Mouse (Mus musculus): ENCODE measurements at regions not wholly inside any gene's neighbourhood (a gene's known extent, or its start where the extent isn't known, plus 50 kb on each side); places are given as distances from the start of the nearest gene placed in this dataset.

GRCm38 (mm10) chr5:77581106-77581638 is 173.3 kb upstream of the Igfbp7 start:
- Histone ChIP-seq H3K9ac (no peak overlapping the region), H3K27ac (peak overlapping the region; percentile 49; the same call in 1 of the 2 replicates), H3K9me3 (replicated peaks) (no peaks in the 10 kb centered on the region), H3K36me3 (ENCODE audit: poor library complexity, severe bottlenecking) (no peaks in the 10 kb centered on the region), H3K4me2 (peak overlapping the region; percentile 42), H3K4me1 (peaks cover 27% of the 10 kb centered on the region), H3K27me3 (peaks cover 38% of the 10 kb centered on the region), H3K4me3 (no peak overlapping the region)
- WGBS = 26% methylated on average over 6 of the region's 6 CpGs
- ATAC-seq = peak; percentile 93

- Histone ChIP-seq H3K4me3 (no peak overlapping the region), H3K27ac (no peak overlapping the region), H3K9ac (no peak overlapping the region), H3K27me3 (peaks cover 40% of the 10 kb centered on the region), H3K36me3 (ENCODE audit: poor library complexity, severe bottlenecking) (no peaks in the 10 kb centered on the region), H3K9me3 (replicated peaks) (no peaks in the 10 kb centered on the region), H3K4me2 (no peak overlapping the region), H3K4me1 (peaks cover 27% of the 10 kb centered on the region)
- no peak for ATAC-seq
- 46% methylated on average over 20 of the region's 20 CpGs for WGBS
Measured at GRCm38 (mm10) chr5:77579826-77580745, 172.2 kb upstream of the Igfbp7 start.

GRCm38 (mm10) chr5:77576881-77577280 is 169.0 kb upstream of the Igfbp7 start:
- Histone ChIP-seq H3K4me2 (no peak overlapping the region), H3K9me3 (replicated peaks) (no peaks in the 10 kb centered on the region), H3K36me3 (ENCODE audit: poor library complexity, severe bottlenecking) (no peaks in the 10 kb centered on the region), H3K9ac (no peak overlapping the region), H3K4me3 (no peak overlapping the region), H3K27ac (no peak overlapping the region), H3K4me1 (peaks cover 22% of the 10 kb centered on the region), H3K27me3 (peaks cover 43% of the 10 kb centered on the region)
- WGBS = 91% methylated on average over 5 of the region's 5 CpGs
- no peak for ATAC-seq

GRCm38 (mm10) chr5:77575780-77576179 is 167.9 kb upstream of the Igfbp7 start:
- peaks cover 40% of the 10 kb centered on the region for H3K27me3 ChIP-seq
- no peak overlapping the region for H3K9ac ChIP-seq
- H3K27ac ChIP-seq = no peak overlapping the region
- H3K4me3 ChIP-seq = no peak overlapping the region
- no peaks in the 10 kb centered on the region for H3K9me3 ChIP-seq (replicated peaks)
- no peak overlapping the region for H3K4me2 ChIP-seq
- WGBS = 40% methylated on average over 8 of the region's 8 CpGs
- peaks cover 11% of the 10 kb centered on the region for H3K4me1 ChIP-seq
- peak; percentile 57; the same call in 1 of the 2 replicates for ATAC-seq
- H3K36me3 ChIP-seq (ENCODE audit: poor library complexity, severe bottlenecking) = no peaks in the 10 kb centered on the region

GRCm38 (mm10) chr5:77570364-77570763 is 162.5 kb upstream of the Igfbp7 start:
- ATAC-seq = no peak
- Histone ChIP-seq H3K27me3 (peaks cover 13% of the 10 kb centered on the region; the same call in 1 of the 2 replicates), H3K9me3 (replicated peaks) (no peaks in the 10 kb centered on the region), H3K36me3 (ENCODE audit: poor library complexity, severe bottlenecking) (no peaks in the 10 kb centered on the region), H3K4me1 (no peaks in the 10 kb centered on the region), H3K4me2 (no peak overlapping the region), H3K9ac (no peak overlapping the region), H3K27ac (no peak overlapping the region), H3K4me3 (no peak overlapping the region)
- 62% methylated on average over 9 of the region's 9 CpGs for WGBS

GRCm38 (mm10) chr5:77568121-77568520 is 160.3 kb upstream of the Igfbp7 start:
- H3K9me3 ChIP-seq (replicated peaks) = no peaks in the 10 kb centered on the region

GRCm38 (mm10) chr5:77552580-77552979 is 144.7 kb upstream of the Igfbp7 start:
- ATAC-seq = 0 out of 2 replicates have a peak, but pooled peaks have one; percentile 43
- Histone ChIP-seq H3K9ac (no peak overlapping the region), H3K4me3 (no peak overlapping the region), H3K36me3 (ENCODE audit: poor library complexity, severe bottlenecking) (no peaks in the 10 kb centered on the region), H3K9me3 (replicated peaks) (no peaks in the 10 kb centered on the region), H3K27me3 (peaks cover 5% of the 10 kb centered on the region; the same call in 1 of the 2 replicates), H3K4me1 (no peaks in the 10 kb centered on the region), H3K4me2 (no peak overlapping the region), H3K27ac (no peak overlapping the region)
- 50% methylated on average over 5 of the region's 5 CpGs for WGBS

More at GRCm38 (mm10) chr5:77568121-77568520, 160.3 kb upstream of the Igfbp7 start:
- Histone ChIP-seq H3K4me2 (no peak overlapping the region), H3K27ac (no peak overlapping the region), H3K27me3 (no peaks in the 10 kb centered on the region), H3K9ac (no peak overlapping the region), H3K4me1 (no peaks in the 10 kb centered on the region), H3K4me3 (no peak overlapping the region), H3K36me3 (ENCODE audit: poor library complexity, severe bottlenecking) (no peaks in the 10 kb centered on the region)
- 74% methylated on average over 5 of the region's 5 CpGs for WGBS
- ATAC-seq = no peak

- no peaks in the 10 kb centered on the region for H3K4me1 ChIP-seq
- H3K4me2 ChIP-seq = no peak overlapping the region
- ATAC-seq = no peak
- H3K27ac ChIP-seq = no peak overlapping the region
- no peak overlapping the region for H3K4me3 ChIP-seq
- 72% methylated on average over 7 of the region's 7 CpGs for WGBS
- H3K36me3 ChIP-seq (ENCODE audit: poor library complexity, severe bottlenecking) = no peaks in the 10 kb centered on the region
- peaks cover 10% of the 10 kb centered on the region for H3K27me3 ChIP-seq
- H3K9me3 ChIP-seq (replicated peaks) = no peaks in the 10 kb centered on the region
- no peak overlapping the region for H3K9ac ChIP-seq
Measured at GRCm38 (mm10) chr5:77552081-77552480, 144.2 kb upstream of the Igfbp7 start.

- H3K4me1 ChIP-seq = peaks cover 4% of the 10 kb centered on the region; the same call in 1 of the 2 replicates
Measured at GRCm38 (mm10) chr5:77546001-77546620, 138.3 kb upstream of the Igfbp7 start.

GRCm38 (mm10) chr5:77532261-77533015 is 124.6 kb upstream of the Igfbp7 start:
- Histone ChIP-seq H3K36me3 (ENCODE audit: poor library complexity, severe bottlenecking) (no peaks in the 10 kb centered on the region), H3K9me3 (replicated peaks) (no peaks in the 10 kb centered on the region), H3K4me2 (no peak overlapping the region), H3K4me1 (no peaks in the 10 kb centered on the region), H3K9ac (no peak overlapping the region), H3K27me3 (no peaks in the 10 kb centered on the region), H3K27ac (no peak overlapping the region), H3K4me3 (no peak overlapping the region)
- WGBS = 68% methylated on average over 19 of the region's 19 CpGs
- ATAC-seq = no peak

More at GRCm38 (mm10) chr5:77546001-77546620, 138.3 kb upstream of the Igfbp7 start:
- H3K9me3 ChIP-seq (replicated peaks) = no peaks in the 10 kb centered on the region
- peaks cover 26% of the 10 kb centered on the region for H3K27me3 ChIP-seq
- no peak overlapping the region for H3K9ac ChIP-seq
- H3K36me3 ChIP-seq (ENCODE audit: poor library complexity, severe bottlenecking) = no peaks in the 10 kb centered on the region
- peak; percentile 55; the same call in 1 of the 2 replicates for ATAC-seq
- H3K4me3 ChIP-seq = no peak overlapping the region
- WGBS = 3% methylated on average over 13 of the region's 13 CpGs
- H3K4me2 ChIP-seq = peak overlapping the region; percentile 24; the same call in 1 of the 2 replicates
- no peak overlapping the region for H3K27ac ChIP-seq

GRCm38 (mm10) chr5:77530376-77530775 is 122.5 kb upstream of the Igfbp7 start:
- 89% methylated on average over 7 of the region's 7 CpGs for WGBS

More at GRCm38 (mm10) chr5:77530376-77530775, 122.5 kb upstream of the Igfbp7 start:
- ATAC-seq = no peak
- H3K9ac ChIP-seq = no peak overlapping the region
- H3K27ac ChIP-seq = no peak overlapping the region
- no peak overlapping the region for H3K4me2 ChIP-seq
- H3K4me3 ChIP-seq = no peak overlapping the region
- H3K27me3 ChIP-seq = no peaks in the 10 kb centered on the region
- H3K36me3 ChIP-seq (ENCODE audit: poor library complexity, severe bottlenecking) = no peaks in the 10 kb centered on the region
- no peaks in the 10 kb centered on the region for H3K4me1 ChIP-seq
- no peaks in the 10 kb centered on the region for H3K9me3 ChIP-seq (replicated peaks)
